Mouse (Mus musculus) heart, embryonic 14.5 days (tissue): Measurements from ENCODE around the gene Il16. TPM values are rescaled to one million over a fixed set of nuclear protein-coding genes. Genes with fewer than 3 reads are reported as not detected.

Source experiments
- ATAC-seq: fragments of 200-750 bp; cut with Nextera tagmentation; 2 replicates; pipeline ENCODE4 v1.8.0; 2017; ENCODE audit warnings: low read depth, moderate TSS enrichment; ENCODE audit not compliant: insufficient number of reproducible peaks, insufficient read depth, low FRiP score
- H3K27ac ChIP-seq, 2 experiments: fragments of 200-500 bp in 1 of 2; fragments of 300-500 bp in 1 of 2; sonication (generic) in 1 of 2; replicated peaks in 1 of 2; 2 replicates each; pipeline ENCODE4 v1.5.1; 2012 to 2014; ENCODE audit warnings: low read depth in 2 of 2, low read length in 2 of 2, control low read depth in 1 of 2, mild to moderate bottlenecking in 1 of 2, mixed read lengths in 1 of 2; ENCODE audit not compliant: control insufficient read depth in 1 of 2, insufficient read depth in 1 of 2
- H3K27me3 ChIP-seq: fragments of 300-500 bp; sonication (generic); 2 replicates; pipeline ENCODE4 v1.6.1; 2014; ENCODE audit warnings: mild to moderate bottlenecking, low read length, control low read depth; ENCODE audit not compliant: control insufficient read depth, insufficient read depth
- H3K36me3 ChIP-seq: fragments of 300-500 bp; sonication (generic); 2 replicates; pipeline ENCODE4 v1.6.1; 2014; ENCODE audit warnings: mild to moderate bottlenecking, control low read depth, low read length, mixed read lengths; ENCODE audit not compliant: control insufficient read depth, insufficient read depth
- H3K4me1 ChIP-seq, 2 experiments: fragments of 200-500 bp in 1 of 2; fragments of 300-500 bp in 1 of 2; sonication (generic) in 1 of 2; 2 replicates each; pipeline ENCODE4 v1.6.1; 2012 to 2014; ENCODE audit warnings: low read length in 2 of 2, control low read depth in 1 of 2, mixed read lengths in 1 of 2; ENCODE audit not compliant: control insufficient read depth in 2 of 2, insufficient read depth in 2 of 2
- H3K4me2 ChIP-seq: fragments of 300-500 bp; sonication (generic); 2 replicates; pipeline ENCODE4 v1.6.1; 2014; ENCODE audit warnings: mild to moderate bottlenecking, low read length
- H3K4me3 ChIP-seq, 2 experiments: fragments of 200-500 bp in 1 of 2; fragments of 300-500 bp in 1 of 2; sonication (generic) in 1 of 2; 2 replicates each; pipeline ENCODE4 v1.5.1; 2012 to 2014; ENCODE audit warnings: low read length in 2 of 2, mild to moderate bottlenecking in 2 of 2, control low read depth in 1 of 2, low read depth in 1 of 2, moderate library complexity in 1 of 2; ENCODE audit not compliant: control insufficient read depth in 1 of 2, insufficient read depth in 1 of 2
- H3K9ac ChIP-seq: fragments of 300-500 bp; sonication (generic); 2 replicates; pipeline ENCODE4 v1.6.1; 2014; ENCODE audit warnings: mild to moderate bottlenecking, low read length
- H3K9me3 ChIP-seq: fragments of 300-500 bp; sonication (generic); 2 replicates; pipeline ENCODE4 v1.6.1; 2016; ENCODE audit warnings: low read length, control low read depth; ENCODE audit not compliant: control insufficient read depth
- WGBS: fragments of 180-500 bp; shearing (Covaris S2); extraction: QIAGEN DNeasy Blood & Tissue Kit; methylation state at CpG from one replicate; pipeline ENCODE4 v1.1.7; 2014; 5-methylcytosine and 5-hydroxymethylcytosine counted together
- polyA plus RNA-seq: library from polyadenylated mRNA; unstranded; fragments of >200 nt; fragmentation: Nextera tagmentation; extraction: Ambion mirVana; gene quantifications from 2 replicates; pipeline ENCODE4 v1.2.1, GENCODE M21; 2014

Gene Il16
- polyA plus RNA-seq, 1 experiment from 2014 or later, result 3.2 TPM

GRCm38 (mm10) chr7:83639084-83639483 is 106.4 kb downstream of the Il16 start:
- peaks cover 85% of the 10 kb centered on the region for H3K36me3 ChIP-seq
- H3K9me3 ChIP-seq, result no peaks in the 10 kb centered on the region
- no peak overlapping the region for H3K9ac ChIP-seq
- H3K4me2 ChIP-seq, result no peak overlapping the region
- no peaks in the 10 kb centered on the region for H3K27me3 ChIP-seq
- no peak overlapping the region for H3K4me3 ChIP-seq
- WGBS, result 81% methylated on average over 3 of the region's 3 CpGs
- no peak for ATAC-seq
- H3K4me1 ChIP-seq, result peaks cover 17 to 32% of the 10 kb centered on the region in 2 experiments
- no peak overlapping the region for H3K27ac ChIP-seq

- 86% methylated on average over 8 of the region's 8 CpGs for WGBS
- H3K9me3 ChIP-seq, result no peaks in the 10 kb centered on the region
- no peaks in the 10 kb centered on the region for H3K27me3 ChIP-seq
- H3K36me3 ChIP-seq, result peaks cover 81% of the 10 kb centered on the region
- H3K4me1 ChIP-seq, result peaks cover 14 to 30% of the 10 kb centered on the region in 2 experiments
- no peak for ATAC-seq
- no peak overlapping the region for H3K9ac ChIP-seq
- H3K4me2 ChIP-seq, result no peak overlapping the region
- no peak overlapping the region for H3K4me3 ChIP-seq
- H3K27ac ChIP-seq, result no peak overlapping the region; a peak in 1 of 4 replicates
Observed at GRCm38 (mm10) chr7:83637781-83638583, 107.5 kb downstream of the Il16 start.

GRCm38 (mm10) chr7:83636425-83636824 is 109.1 kb downstream of the Il16 start:
- Histone ChIP-seq H3K9ac (no peak overlapping the region), H3K27ac (no peak overlapping the region), H3K36me3 (peaks cover 73% of the 10 kb centered on the region), H3K4me3 (no peak overlapping the region), H3K27me3 (no peaks in the 10 kb centered on the region), H3K4me2 (no peak overlapping the region), H3K9me3 (no peaks in the 10 kb centered on the region), H3K4me1 (peaks cover 8 to 20% of the 10 kb centered on the region in 2 experiments)
- ATAC-seq, result no peak
- WGBS, result 91% methylated on average over 8 of the region's 8 CpGs

- no peak overlapping the region for H3K4me3 ChIP-seq
- H3K27ac ChIP-seq, result no peak overlapping the region
- H3K9me3 ChIP-seq, result no peaks in the 10 kb centered on the region
- H3K4me1 ChIP-seq, result peaks cover 7 to 19% of the 10 kb centered on the region in 2 experiments
- H3K36me3 ChIP-seq, result peaks cover 69% of the 10 kb centered on the region
- ATAC-seq, result no peak
- 90% methylated on average over 2 of the region's 2 CpGs for WGBS
- no peak overlapping the region for H3K4me2 ChIP-seq
- no peaks in the 10 kb centered on the region for H3K27me3 ChIP-seq
- H3K9ac ChIP-seq, result no peak overlapping the region
Observed at GRCm38 (mm10) chr7:83635726-83636125, 109.8 kb downstream of the Il16 start.

GRCm38 (mm10) chr7:83633856-83634255 is 111.7 kb downstream of the Il16 start:
- H3K27ac ChIP-seq, result no peak overlapping the region
- H3K4me2 ChIP-seq, result peak overlapping the region; percentile 73
- H3K4me1 ChIP-seq, result peaks cover 3 to 15% of the 10 kb centered on the region in 2 experiments
- no peaks in the 10 kb centered on the region for H3K9me3 ChIP-seq
- peaks cover 51% of the 10 kb centered on the region for H3K36me3 ChIP-seq
- H3K4me3 ChIP-seq, result no peak overlapping the region; a peak in 1 of 4 replicates
- no peaks in the 10 kb centered on the region for H3K27me3 ChIP-seq
- WGBS, result 82% methylated on average over 6 of the region's 6 CpGs
- peak overlapping the region; percentile 88; the same call in 1 of the 2 replicates for H3K9ac ChIP-seq
- no peak for ATAC-seq

GRCm38 (mm10) chr7:83632682-83633120 is 112.8 kb downstream of the Il16 start:
- no peak for ATAC-seq
- WGBS, result 20% methylated on average over 6 of the region's 6 CpGs
- no peaks in the 10 kb centered on the region for H3K27me3 ChIP-seq
- peak overlapping the region; percentile 70 to 90 for H3K4me3 ChIP-seq
- peak overlapping the region; percentile 54 to 70; a peak in 3 of 4 replicates for H3K27ac ChIP-seq
- no peaks in the 10 kb centered on the region for H3K9me3 ChIP-seq
- H3K9ac ChIP-seq, result peak overlapping the region; percentile 88
- H3K4me2 ChIP-seq, result peak overlapping the region; percentile 73
- H3K4me1 ChIP-seq, result peaks cover 3 to 15% of the 10 kb centered on the region in 2 experiments
- H3K36me3 ChIP-seq, result peaks cover 39% of the 10 kb centered on the region

- Histone ChIP-seq H3K9ac (peak within 1 kb of the TSS; percentile 88), H3K4me1 (peaks cover 3 to 15% of the 10 kb centered on the region in 2 experiments), H3K4me2 (peak within 1 kb of the TSS; percentile 73), H3K4me3 (peak within 1 kb of the TSS; percentile 70 to 90), H3K27ac (peak within 1 kb of the TSS; percentile 69 to 70), H3K9me3 (no peaks in the 10 kb centered on the region), H3K27me3 (no peaks in the 10 kb centered on the region), H3K36me3 (peaks cover 33% of the 10 kb centered on the region)
- WGBS, result 0% methylated on average over 35 of the region's 35 CpGs
- peak; percentile 94 for ATAC-seq
Observed at GRCm38 (mm10) chr7:83631828-83632681, 113.5 kb downstream of the Il16 start, which contains the start of gene Stard5. Gene Stard5 (plus strand): TSS chr7:83631959.
